Mouse (Mus musculus) G1E-ER4 (cell line): ENCODE results near the gene Setd2. TPM values are rescaled to one million over a fixed set of nuclear protein-coding genes. Genes with fewer than 3 reads are reported as not detected.

Source experiments
- GATA1 ChIP-seq: IDR thresholded peaks from one replicate; pipeline ENCODE4 v1.8.0; 2012; ENCODE audit warnings: low read length, inconsistent platforms
- polyA plus RNA-seq: library from polyadenylated mRNA; stranded (reverse); fragments of >175 nt; gene quantifications from 2 replicates; pipeline ENCODE4 v1.2.3, GENCODE M21; 2012

Setd2 gene
- polyA plus RNA-seq, 1 experiment = 12.2 TPM

DNA sequence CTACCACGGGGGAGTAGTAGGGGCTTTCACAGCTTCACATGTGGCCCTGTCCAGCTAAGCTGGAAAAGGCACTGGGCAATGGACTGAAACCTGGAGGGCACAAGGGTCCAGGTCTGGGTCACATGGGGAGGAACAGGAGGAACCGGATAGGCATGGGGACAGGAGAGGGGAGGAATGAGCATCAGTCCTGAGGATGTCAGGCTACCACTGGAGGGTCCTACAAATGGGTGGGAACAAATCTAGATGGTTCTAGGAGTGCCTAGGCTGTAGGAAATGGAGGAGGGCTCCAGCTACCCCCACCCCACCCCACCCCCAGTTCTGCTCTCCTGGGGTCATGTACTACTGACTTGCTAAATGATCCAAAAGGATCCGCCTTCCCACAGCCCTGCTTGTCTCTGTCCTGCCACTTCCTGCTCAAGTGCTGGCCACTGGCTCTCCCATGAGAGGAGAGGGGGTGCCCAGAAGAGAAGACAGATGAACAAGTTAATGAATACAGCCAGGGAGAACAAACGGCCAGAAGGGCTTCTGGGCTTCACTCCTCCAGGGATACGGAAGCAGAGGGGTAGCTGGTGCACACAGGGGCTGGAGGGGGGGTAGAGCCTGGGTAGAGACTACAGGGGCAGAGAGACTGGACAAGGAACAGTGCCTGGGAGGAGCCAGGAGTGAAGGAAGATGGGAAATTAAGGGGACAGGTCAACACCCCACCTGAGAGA, 110.6 kb downstream of the Setd2 start:
- TF ChIP-seq GATA1 = no peak

DNA sequence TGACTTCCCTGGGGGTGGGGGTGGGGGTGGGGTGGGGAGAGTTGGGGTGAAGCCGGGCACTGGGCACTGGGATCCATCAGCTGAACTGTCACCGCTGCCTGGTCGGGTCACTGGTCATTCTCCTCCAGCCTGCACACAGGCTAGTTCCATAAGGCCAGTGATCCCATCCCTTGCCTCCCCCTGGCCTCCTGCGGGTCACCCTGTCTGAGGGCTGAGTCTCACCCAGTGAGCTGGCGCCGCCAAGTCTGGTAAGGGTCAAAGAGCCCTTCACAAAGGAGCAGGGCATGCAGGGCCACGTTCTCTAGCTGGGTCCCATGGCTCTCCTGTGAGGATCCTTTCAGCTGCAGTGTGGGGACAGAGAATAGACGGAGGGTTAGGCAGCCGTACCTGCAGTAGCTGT, 111.4 kb downstream of the Setd2 start:
- TF ChIP-seq GATA1 = no peak

DNA sequence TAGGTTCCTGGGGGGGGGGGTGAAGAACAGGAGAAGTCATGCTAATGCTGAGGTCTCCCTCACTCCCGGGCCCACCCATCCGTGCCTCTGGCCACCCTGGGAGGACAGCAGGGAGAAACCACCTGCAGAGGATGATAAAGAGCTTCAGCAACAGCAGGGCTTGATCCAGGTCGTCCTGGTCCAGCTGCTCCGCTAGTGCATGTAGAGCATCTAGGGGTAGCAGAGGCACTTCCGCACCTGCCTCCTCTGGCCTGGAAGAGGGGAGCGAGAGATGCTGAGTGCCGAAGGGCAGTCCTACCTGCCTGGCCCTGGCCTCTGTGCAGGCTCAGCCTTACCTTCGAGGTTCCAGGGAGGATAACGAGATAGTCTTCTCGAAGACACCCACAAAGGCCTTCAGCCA, 111.9 kb downstream of the Setd2 start:
- TF ChIP-seq GATA1 = no peak

- TF ChIP-seq GATA1 = no peak
Observed at GRCm38 (mm10) chr9:110645219-110645618, 112.8 kb downstream of the Setd2 start.

DNA sequence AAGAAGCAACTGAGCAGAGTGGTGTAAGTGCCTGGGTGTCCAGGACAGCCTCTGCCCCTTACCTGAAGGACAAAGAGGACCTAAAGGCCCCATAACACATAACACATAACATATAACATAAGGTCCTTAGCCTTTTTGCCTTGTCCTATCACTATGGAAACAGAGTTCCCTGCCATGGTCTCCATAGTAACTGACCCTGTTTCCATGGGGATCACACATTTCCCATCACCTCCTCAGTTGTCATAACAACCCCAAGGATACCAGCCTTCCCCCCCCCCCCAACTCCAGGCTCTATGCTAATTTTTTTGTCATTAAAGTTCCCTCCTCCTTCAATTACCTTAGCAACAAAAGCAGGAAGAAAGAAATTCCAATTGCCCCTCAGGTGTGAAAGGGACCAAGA, 117.4 kb downstream of the Setd2 start:
- no peak for TF ChIP-seq GATA1

- TF ChIP-seq GATA1 = no peak
Observed at GRCm38 (mm10) chr9:110651931-110652722, 119.7 kb downstream of the Setd2 start.

- TF ChIP-seq GATA1 = no peak
Observed at GRCm38 (mm10) chr9:110652963-110653654, 120.7 kb downstream of the Setd2 start.

- TF ChIP-seq GATA1 = no peak
Observed at GRCm38 (mm10) chr9:110653655-110654461, 121.5 kb downstream of the Setd2 start, which contains the start of gene Nbeal2. Gene Nbeal2, minus strand, starts transcription at chr9:110654161.

GRCm38 (mm10) chr9:110654726-110655650, 122.6 kb downstream of the Setd2 start:
- TF ChIP-seq GATA1 = no peak

DNA sequence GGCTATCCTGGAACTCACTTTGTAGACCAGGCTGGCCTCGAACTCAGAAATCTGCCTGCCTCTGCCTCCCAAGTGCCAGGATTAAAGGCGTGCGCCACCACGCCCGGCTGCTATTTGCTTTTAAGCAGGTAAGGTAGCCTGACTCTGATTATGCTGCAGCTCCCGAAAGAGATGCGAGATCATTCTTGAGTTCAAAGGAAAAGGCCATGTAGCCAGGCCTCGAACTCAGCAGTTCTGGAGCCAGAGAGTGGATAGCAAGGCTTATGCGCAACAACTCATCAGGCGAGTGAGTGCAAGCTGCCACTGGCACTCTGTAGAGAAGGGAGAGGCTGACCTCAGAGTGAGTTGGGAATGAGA, 123.2 kb downstream of the Setd2 start:
- no peak for TF ChIP-seq GATA1

DNA sequence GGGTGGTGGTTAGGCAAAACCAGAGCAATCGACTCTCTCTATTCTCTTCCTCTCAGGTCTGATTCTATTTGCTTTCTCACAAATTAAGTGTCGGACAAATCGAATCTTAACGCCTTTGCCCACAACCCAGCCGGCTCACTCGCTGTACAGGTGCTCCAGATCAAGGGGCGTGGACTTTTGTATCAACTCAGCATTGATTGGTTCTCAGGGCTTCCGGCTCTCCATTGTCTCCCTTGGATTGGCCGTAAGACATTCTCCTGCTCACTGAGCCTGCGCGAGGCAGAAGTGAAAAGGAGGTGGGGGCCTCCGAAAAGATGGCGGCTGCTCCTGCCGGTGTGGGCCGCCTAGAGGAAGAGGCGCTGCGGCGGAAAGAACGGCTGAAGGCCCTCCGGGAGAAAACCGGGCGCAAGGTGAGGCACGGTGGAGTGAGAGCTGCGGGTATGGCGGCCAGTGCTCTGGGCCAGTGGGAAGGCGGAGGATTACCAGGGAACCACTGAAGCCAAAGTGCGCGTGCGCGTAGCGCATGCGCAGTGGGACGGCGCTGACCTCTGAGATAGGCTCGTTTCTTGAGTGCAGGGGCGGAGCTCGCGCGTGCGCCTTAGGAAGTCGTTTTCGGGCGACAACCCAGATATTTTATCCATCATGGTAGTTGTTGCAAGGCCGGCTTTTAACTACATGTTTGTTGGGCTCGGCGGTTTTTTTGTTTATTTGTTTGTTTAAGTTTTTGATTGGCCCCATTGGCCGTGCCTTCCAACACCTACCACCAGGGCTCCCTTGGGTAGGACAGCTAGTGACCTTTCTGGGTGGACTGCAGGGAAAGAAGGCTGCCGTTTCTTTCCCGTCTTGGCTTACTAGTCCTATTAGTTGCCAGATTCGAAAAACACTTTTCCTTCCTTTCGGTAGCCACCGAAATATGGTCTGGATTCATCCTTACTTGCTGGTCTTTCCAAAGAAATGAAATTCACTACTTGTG, 124.1 kb downstream of the Setd2 start, which contains the start of gene Ccdc12:
Gene Ccdc12, plus strand, starts transcription at position 255 of the 973 bp plus-strand sequence.
- no peak for TF ChIP-seq GATA1

- TF ChIP-seq GATA1 = no peak
Observed at GRCm38 (mm10) chr9:110657474-110658078, 125.2 kb downstream of the Setd2 start.

DNA sequence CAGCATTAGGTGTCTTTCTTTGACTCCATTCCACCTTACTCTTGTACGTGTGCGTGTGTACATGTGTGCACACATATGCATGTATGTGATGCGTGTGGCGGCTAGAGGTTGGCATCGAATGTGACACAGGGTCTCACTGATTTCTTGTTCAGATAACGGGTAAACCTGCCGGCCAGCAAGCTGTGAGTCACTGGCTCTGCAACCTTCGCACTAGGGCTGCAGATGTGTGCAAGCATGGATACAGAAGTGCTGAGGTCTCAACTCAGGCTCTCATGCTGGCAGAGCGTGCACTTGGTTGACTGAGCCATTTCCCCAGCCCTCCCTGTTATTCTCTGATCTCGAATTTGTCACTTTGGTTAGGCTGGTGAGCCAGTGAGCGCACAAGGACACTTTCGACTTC, 127.1 kb downstream of the Setd2 start:
- no peak for TF ChIP-seq GATA1
